Mouse (Mus musculus): Measurements from ENCODE around the gene 4931414P19Rik. TPM values are rescaled to one million over a fixed set of nuclear protein-coding genes. Genes with fewer than 3 reads are reported as not detected.
A peak's percentile ranks its signal among the peaks of the same experiment; 100 is the strongest.

4931414P19Rik gene
- polyA plus RNA-seq, 1 experiment from 2014 or later = 7.7 TPM

DNA sequence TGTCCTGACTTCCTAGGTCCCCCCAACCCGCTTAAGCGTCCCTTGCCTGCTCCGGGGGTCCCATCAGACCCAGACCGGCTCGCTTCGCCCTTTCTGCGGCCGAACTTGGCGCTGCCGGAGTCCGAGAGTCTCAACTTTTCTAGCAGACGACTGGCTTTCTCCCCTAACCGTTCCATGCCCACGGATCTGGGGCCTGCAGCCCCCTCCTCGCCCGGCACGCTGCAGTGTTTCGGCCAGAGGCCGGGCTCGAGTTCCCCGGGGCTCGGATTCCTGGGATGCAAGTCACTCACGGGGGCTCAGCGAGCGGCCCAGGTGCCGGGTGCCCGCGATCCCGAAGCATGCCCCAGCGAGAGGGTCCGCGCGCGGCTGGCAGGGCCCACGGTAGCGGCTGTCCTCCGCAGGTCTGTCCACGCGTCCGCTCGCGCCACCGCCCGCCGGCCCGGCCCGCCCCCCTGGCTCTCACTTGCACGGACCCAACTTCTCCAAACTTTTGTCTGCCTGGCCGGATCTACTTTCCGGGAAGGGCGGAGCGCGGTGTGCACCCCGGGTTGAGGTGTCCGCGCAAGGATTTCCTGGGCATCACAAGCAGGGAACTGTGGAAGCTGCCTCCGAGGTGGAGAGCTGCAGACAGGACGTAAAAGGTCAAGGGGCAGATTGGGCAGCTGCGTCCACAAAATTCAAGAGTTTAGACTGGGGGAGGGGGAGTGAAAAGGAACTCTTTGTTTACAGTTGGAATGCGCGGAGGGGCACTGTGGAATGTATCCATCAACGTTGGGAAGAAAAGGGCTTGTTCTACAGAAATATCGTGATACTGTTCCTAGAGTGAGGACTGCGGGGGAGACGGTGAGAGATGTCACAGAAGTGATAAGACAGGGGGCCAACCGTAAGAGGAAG, 28.5 kb downstream of the 4931414P19Rik start, which contains the start of gene Ajuba:
Ajuba (minus strand) TSS at position 470 of the 894 bp plus-strand sequence.
- DNase-seq (ENCODE audit: low spot score) (peak; percentile 95), ATAC-seq (replicated peaks; ENCODE audit: insufficient number of reproducible peaks, low FRiP score, low TSS enrichment, low read depth) (peak; percentile 62)
- H3K36me3 ChIP-seq (replicated peaks; ENCODE audit: control insufficient read depth, insufficient read depth, low read depth, low read length) = no peaks in the 10 kb centered on the region
- peak within 1 kb of the TSS; percentile 98 for H3K4me3 ChIP-seq (ENCODE audit: low read depth, low read length)
- no peaks in the 10 kb centered on the region for H3K27me3 ChIP-seq (ENCODE audit: control insufficient read depth, insufficient read depth, low read length)
- peaks cover 16% of the 10 kb centered on the region for H3K4me1 ChIP-seq (ENCODE audit: control insufficient read depth, insufficient read depth, low read length)
- peak within 1 kb of the TSS; percentile 80 for H3K27ac ChIP-seq (replicated peaks; ENCODE audit: low read depth, low read length)
- peak within 1 kb of the TSS; percentile 86 for H3K4me2 ChIP-seq (ENCODE audit: low read depth, low read length)
- H3K9me3 ChIP-seq (replicated peaks; ENCODE audit: control insufficient read depth, low read length) = no peaks in the 10 kb centered on the region
- whole genome bisulfite sequencing = under 1% methylated on average over 66 of the region's 66 CpGs
- peak within 1 kb of the TSS; percentile 89 for H3K9ac ChIP-seq (replicated peaks; ENCODE audit: low read length)

DNA sequence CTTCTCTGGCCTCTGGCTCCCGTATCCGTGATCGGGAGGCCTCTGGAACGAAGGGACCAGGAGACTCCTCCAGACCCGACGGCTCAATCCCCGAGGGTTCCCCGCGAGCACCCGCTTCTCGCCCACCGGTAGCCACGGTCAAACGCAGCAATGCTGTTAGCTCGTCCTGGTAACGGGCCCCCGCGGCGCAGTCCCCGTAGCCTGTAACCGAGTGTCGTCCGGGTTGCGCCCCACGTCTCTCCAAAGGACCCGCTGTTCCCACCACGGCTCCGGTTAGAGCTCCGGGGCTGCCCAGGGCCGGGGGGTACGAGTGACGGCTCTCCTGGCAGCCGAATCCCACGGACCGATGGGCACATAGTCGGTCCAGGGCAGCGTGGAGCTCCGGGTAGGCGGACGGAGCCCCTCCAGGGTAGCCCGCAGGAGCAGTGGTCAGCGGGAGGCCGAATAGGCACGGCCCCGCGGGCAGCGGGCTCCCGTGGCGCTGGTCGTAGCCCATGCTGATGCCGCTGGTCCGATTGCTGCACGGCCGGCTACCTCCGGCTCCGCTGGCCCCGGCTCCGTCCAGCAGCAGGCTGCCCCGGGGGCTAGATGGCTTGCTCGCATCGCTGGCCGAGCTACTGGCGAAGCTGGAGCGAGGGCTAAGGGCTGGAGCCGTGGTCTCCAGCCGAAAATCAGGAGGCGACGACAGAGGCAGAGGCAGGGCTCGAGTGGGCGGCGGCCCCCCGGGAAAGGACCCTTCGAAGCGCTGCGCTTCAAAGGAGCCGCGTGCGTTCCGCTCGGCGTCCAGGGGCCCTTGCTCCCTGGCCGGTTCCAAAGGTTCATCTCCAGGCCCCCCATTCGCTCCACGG, 29.3 kb downstream of the 4931414P19Rik start:
- WGBS = under 1% methylated on average over 84 of the region's 84 CpGs
- Histone ChIP-seq H3K9me3 (replicated peaks; ENCODE audit: control insufficient read depth, low read length) (no peaks in the 10 kb centered on the region), H3K9ac (replicated peaks; ENCODE audit: low read length) (peak overlapping the region; percentile 89), H3K27ac (replicated peaks; ENCODE audit: low read depth, low read length) (peak overlapping the region; percentile 80), H3K4me2 (ENCODE audit: low read depth, low read length) (peak overlapping the region; percentile 86), H3K36me3 (replicated peaks; ENCODE audit: control insufficient read depth, insufficient read depth, low read depth, low read length) (peaks cover 2% of the 10 kb centered on the region; the same call in 1 of the 2 replicates), H3K4me3 (ENCODE audit: low read depth, low read length) (peak overlapping the region; percentile 98), H3K27me3 (ENCODE audit: control insufficient read depth, insufficient read depth, low read length) (no peaks in the 10 kb centered on the region), H3K4me1 (ENCODE audit: control insufficient read depth, insufficient read depth, low read length) (peaks cover 16% of the 10 kb centered on the region)
- no peak for ATAC-seq (replicated peaks; ENCODE audit: insufficient number of reproducible peaks, low FRiP score, low TSS enrichment, low read depth)
- DNase-seq (ENCODE audit: low spot score) = peak; percentile 47

DNA sequence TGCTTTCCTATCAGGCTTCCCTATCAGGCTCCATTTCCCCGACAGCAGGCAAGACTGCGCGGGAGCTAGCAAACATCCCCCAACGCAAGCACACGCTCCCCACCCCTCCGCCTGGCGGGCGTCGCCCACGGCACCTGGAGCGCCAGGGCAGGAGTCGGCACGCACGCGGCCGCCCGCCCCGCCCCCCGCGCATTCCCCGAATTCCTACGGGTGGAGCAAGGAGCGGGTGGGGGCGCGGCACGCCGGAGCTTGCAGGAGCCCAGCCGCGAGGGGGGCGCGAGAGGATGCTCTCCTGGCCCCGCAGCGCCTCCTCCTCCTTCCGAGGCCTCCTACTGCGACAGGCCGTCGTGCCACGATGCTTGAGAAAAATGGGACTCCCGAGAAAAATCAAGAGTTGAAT, 30.2 kb downstream of the 4931414P19Rik start:
- whole genome bisulfite sequencing = under 1% methylated on average over 39 of the region's 39 CpGs
- Histone ChIP-seq H3K4me2 (ENCODE audit: low read depth, low read length) (peak overlapping the region; percentile 86), H3K9ac (replicated peaks; ENCODE audit: low read length) (peak overlapping the region; percentile 89), H3K27me3 (ENCODE audit: control insufficient read depth, insufficient read depth, low read length) (no peaks in the 10 kb centered on the region), H3K4me3 (ENCODE audit: low read depth, low read length) (peak overlapping the region; percentile 98), H3K27ac (replicated peaks; ENCODE audit: low read depth, low read length) (peak overlapping the region; percentile 80; the same call in 1 of the 2 replicates), H3K4me1 (ENCODE audit: control insufficient read depth, insufficient read depth, low read length) (peaks cover 16% of the 10 kb centered on the region), H3K9me3 (replicated peaks; ENCODE audit: control insufficient read depth, low read length) (no peaks in the 10 kb centered on the region), H3K36me3 (replicated peaks; ENCODE audit: control insufficient read depth, insufficient read depth, low read depth, low read length) (peaks cover 6% of the 10 kb centered on the region; the same call in 1 of the 2 replicates)
- DNase-seq (ENCODE audit: low spot score) (peak; percentile 90), ATAC-seq (replicated peaks; ENCODE audit: insufficient number of reproducible peaks, low FRiP score, low TSS enrichment, low read depth) (0 out of 2 replicates have a peak, but pooled peaks have one; percentile 7)

GRCm38 (mm10) chr14:54575031-54575430, 30.8 kb downstream of the 4931414P19Rik start:
- H3K9ac ChIP-seq (replicated peaks; ENCODE audit: low read length) = peak overlapping the region; percentile 89
- peaks cover 8% of the 10 kb centered on the region for H3K36me3 ChIP-seq (replicated peaks; ENCODE audit: control insufficient read depth, insufficient read depth, low read depth, low read length)
- ATAC-seq (replicated peaks; ENCODE audit: insufficient number of reproducible peaks, low FRiP score, low TSS enrichment, low read depth) (no peak), DNase-seq (ENCODE audit: low spot score) (no peak)
- no peaks in the 10 kb centered on the region for H3K9me3 ChIP-seq (replicated peaks; ENCODE audit: control insufficient read depth, low read length)
- peak overlapping the region; percentile 98 for H3K4me3 ChIP-seq (ENCODE audit: low read depth, low read length)
- H3K4me2 ChIP-seq (ENCODE audit: low read depth, low read length) = peak overlapping the region; percentile 86
- H3K27me3 ChIP-seq (ENCODE audit: control insufficient read depth, insufficient read depth, low read length) = no peaks in the 10 kb centered on the region
- 3% methylated on average over 8 of the region's 8 CpGs for WGBS
- H3K4me1 ChIP-seq (ENCODE audit: control insufficient read depth, insufficient read depth, low read length) = peaks cover 16% of the 10 kb centered on the region
- H3K27ac ChIP-seq (replicated peaks; ENCODE audit: low read depth, low read length) = peak overlapping the region; percentile 80; the same call in 1 of the 2 replicates

GRCm38 (mm10) chr14:54574253-54574652, 31.5 kb downstream of the 4931414P19Rik start:
- H3K36me3 ChIP-seq (replicated peaks; ENCODE audit: control insufficient read depth, insufficient read depth, low read depth, low read length) = peaks cover 8% of the 10 kb centered on the region
- ATAC-seq (replicated peaks; ENCODE audit: insufficient number of reproducible peaks, low FRiP score, low TSS enrichment, low read depth) = no peak

DNA sequence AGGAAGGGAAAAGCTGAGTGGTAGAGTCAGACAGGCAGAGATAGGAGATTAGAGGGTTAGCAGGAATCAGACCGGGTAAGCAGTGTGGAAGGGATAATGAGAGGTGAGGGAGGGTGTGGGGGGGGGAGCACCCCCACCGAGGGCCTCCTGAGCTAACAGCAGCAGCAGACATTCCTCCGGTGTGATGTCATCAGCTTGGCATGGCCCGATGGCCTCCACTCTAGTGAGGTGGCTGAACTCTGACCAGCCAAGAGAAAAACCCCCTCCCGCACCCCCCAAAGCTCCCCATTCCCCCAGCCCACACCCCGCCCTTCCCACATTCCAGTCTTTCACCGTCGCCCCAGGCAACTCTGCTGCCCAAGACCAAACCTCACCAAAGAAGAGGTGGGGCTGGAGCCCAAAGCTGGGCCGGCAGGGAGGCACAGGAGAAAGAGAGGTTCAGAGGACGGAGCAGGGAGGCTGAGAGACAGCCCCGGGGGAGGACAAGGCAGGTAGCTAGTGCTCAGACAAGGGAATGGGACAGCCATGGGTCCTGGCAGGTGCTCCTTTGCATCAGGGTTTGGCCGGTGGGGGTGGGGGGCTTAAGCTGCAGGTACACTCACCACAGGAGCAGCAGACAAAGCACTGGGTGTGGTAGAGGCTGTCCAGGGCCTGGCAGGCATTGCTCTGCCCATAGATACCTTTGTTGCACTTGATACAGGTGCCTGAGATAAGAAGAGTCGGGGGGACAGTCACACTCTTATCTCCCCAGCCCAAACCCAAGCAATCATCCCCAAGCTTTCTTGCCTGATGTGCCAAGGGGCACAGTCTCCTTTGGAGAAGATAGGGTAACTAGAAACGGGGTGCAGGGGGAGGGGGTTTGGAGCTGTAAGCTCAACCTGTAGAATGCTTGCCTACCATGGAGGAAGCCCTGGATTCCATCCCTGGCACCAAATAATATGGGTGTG, 32.7 kb downstream of the 4931414P19Rik start:
- Histone ChIP-seq H3K4me3 (ENCODE audit: low read depth, low read length) (peak overlapping the region; percentile 98), H3K27ac (replicated peaks; ENCODE audit: low read depth, low read length) (peak overlapping the region; percentile 31; the same call in 1 of the 2 replicates), H3K36me3 (replicated peaks; ENCODE audit: control insufficient read depth, insufficient read depth, low read depth, low read length) (peaks cover 10% of the 10 kb centered on the region), H3K9me3 (replicated peaks; ENCODE audit: control insufficient read depth, low read length) (no peaks in the 10 kb centered on the region), H3K9ac (replicated peaks; ENCODE audit: low read length) (peak overlapping the region; percentile 89), H3K4me1 (ENCODE audit: control insufficient read depth, insufficient read depth, low read length) (peaks cover 16% of the 10 kb centered on the region), H3K27me3 (ENCODE audit: control insufficient read depth, insufficient read depth, low read length) (no peaks in the 10 kb centered on the region), H3K4me2 (ENCODE audit: low read depth, low read length) (peak overlapping the region; percentile 86)
- ATAC-seq (replicated peaks; ENCODE audit: insufficient number of reproducible peaks, low FRiP score, low TSS enrichment, low read depth) = peak; percentile 32
- 5% methylated on average over 14 of the region's 14 CpGs for WGBS
- peak; percentile 80 for DNase-seq (ENCODE audit: low spot score)

More at GRCm38 (mm10) chr14:54574253-54574652, 31.5 kb downstream of the 4931414P19Rik start:
- peak overlapping the region; percentile 89 for H3K9ac ChIP-seq (replicated peaks; ENCODE audit: low read length)
- peak overlapping the region; percentile 98 for H3K4me3 ChIP-seq (ENCODE audit: low read depth, low read length)
- no peak for DNase-seq (ENCODE audit: low spot score)
- peak overlapping the region; percentile 80 for H3K27ac ChIP-seq (replicated peaks; ENCODE audit: low read depth, low read length)
- H3K4me1 ChIP-seq (ENCODE audit: control insufficient read depth, insufficient read depth, low read length) = peaks cover 16% of the 10 kb centered on the region
- H3K9me3 ChIP-seq (replicated peaks; ENCODE audit: control insufficient read depth, low read length) = no peaks in the 10 kb centered on the region
- WGBS = 9% methylated on average over 4 of the region's 4 CpGs
- H3K4me2 ChIP-seq (ENCODE audit: low read depth, low read length) = peak overlapping the region; percentile 86
- no peaks in the 10 kb centered on the region for H3K27me3 ChIP-seq (ENCODE audit: control insufficient read depth, insufficient read depth, low read length)

DNA sequence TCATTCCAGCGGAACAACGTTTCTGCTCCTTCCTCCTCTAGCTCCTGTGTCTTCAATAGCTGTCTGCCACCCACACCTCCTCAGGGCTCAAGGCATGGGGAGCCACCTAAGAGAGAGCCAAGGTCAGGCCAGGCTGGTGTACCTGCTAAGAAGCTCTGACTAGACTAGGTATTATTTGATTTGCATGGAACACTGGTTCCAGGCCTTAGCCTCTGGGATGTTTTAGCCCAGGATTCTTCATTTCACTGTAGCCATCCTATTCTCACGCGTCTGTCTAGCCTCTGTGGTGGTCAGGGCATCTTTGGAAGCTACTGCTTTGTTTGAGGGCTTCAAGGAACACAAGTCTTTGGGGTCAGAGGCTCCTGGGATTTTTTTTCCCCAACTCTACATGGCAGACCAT, 33.7 kb downstream of the 4931414P19Rik start:
- H3K9me3 ChIP-seq (replicated peaks; ENCODE audit: control insufficient read depth, low read length) = no peaks in the 10 kb centered on the region
- no peak overlapping the region for H3K9ac ChIP-seq (replicated peaks; ENCODE audit: low read length)
- H3K27me3 ChIP-seq (ENCODE audit: control insufficient read depth, insufficient read depth, low read length) = no peaks in the 10 kb centered on the region
- 59% methylated on average over 4 of the region's 4 CpGs for WGBS
- H3K4me1 ChIP-seq (ENCODE audit: control insufficient read depth, insufficient read depth, low read length) = peaks cover 16% of the 10 kb centered on the region
- no peak overlapping the region for H3K4me2 ChIP-seq (ENCODE audit: low read depth, low read length)
- no peak overlapping the region for H3K4me3 ChIP-seq (ENCODE audit: low read depth, low read length)
- ATAC-seq (replicated peaks; ENCODE audit: insufficient number of reproducible peaks, low FRiP score, low TSS enrichment, low read depth) (no peak), DNase-seq (ENCODE audit: low spot score) (no peak)
- no peak overlapping the region; the same call in 1 of the 2 replicates for H3K27ac ChIP-seq (replicated peaks; ENCODE audit: low read depth, low read length)
- H3K36me3 ChIP-seq (replicated peaks; ENCODE audit: control insufficient read depth, insufficient read depth, low read depth, low read length) = peaks cover 13% of the 10 kb centered on the region
